Mouse (Mus musculus) left cerebral cortex, postnatal 25 days (tissue): ENCODE results near the gene Dscam. TPM values are rescaled to one million over a fixed set of nuclear protein-coding genes. Genes with fewer than 3 reads are reported as not detected.
A peak's percentile ranks its signal among the peaks of the same experiment; 100 is the strongest.

Experiments used
- DNase-seq, 2 experiments: peaks; one replicate each; pipeline ENCODE4 v3.0.0; 2022; ENCODE audit warnings: low spot score in 2 of 2, mixed read lengths in 1 of 2
- intact Hi-C: fragments of 180-260 bp; cut with DNase I; formaldehyde crosslinking; loops from one replicate; pipeline ENCODE4 v1.15.1; 2025
- total RNA-seq, 2 experiments: library from RNA; stranded (reverse); gene quantifications; 2 replicates each; pipeline ENCODE4 v1.2.3; 2021

The Dscam gene
- total RNA-seq, 2 experiments from 2014 or later = 41.6 to 44.0 TPM

DNA sequence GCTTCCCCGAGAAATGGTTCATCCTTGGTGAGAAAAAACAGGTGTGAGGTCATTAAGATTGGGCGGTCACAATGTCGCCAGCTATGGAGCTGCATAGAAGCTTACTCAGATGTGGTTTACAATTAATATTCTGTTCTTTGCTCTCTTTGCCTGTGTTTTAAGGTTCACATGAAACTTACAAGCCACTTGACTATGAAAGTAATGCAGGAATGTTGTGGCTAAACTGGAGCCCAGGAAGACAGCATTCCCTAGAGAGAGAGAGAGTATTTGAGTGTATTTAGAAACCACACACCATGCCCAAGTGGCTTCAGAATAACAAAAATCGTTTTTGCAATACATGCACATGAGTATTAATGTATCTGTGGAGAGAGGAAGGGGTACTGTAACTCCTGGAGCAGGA, 174.7 kb downstream of the Dscam start:
- DNase-seq = no peak
- intact Hi-C loops = no loop called here

DNA sequence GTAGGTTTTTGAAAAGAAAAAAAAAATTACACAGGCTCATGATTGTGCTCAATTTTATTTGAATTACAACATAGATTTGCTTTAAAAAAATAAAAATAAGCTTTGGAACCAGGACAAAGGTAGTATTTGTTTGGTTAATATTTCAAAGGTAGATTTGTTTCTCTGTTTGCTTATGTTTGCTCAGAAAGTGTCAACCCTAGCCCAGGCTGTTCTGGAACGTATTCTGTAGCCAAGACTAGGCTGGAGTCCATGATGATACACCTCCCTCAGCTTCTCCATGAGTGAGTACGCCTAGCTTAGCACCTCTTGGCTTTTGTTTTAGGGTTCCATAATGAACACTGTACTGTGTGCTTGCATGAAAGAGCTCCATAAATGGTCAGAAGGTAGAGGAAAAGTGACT, 183.2 kb downstream of the Dscam start:
- intact Hi-C loops = no loop called here
- no peak for DNase-seq

DNA sequence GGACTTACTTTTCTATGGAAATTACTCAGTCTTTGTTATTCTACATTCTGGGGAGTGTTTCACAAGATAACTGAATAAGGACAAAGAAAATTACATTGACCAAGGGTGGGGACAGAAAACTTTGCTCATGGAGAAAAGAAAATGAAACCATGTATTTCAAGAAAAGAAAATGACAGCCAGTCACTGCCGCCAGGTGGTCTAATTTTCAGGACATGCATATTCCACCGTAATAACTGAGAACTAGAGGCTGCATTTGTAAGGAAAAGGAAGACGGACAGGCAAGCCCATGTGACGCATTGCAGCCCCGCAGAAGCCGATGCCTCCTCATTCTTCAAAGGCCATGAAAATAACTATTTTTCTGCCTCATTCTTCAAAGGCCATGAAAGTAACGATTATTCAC, 197.3 kb downstream of the Dscam start:
- DNase-seq = no peak
- intact Hi-C loops = no loop called here

DNA sequence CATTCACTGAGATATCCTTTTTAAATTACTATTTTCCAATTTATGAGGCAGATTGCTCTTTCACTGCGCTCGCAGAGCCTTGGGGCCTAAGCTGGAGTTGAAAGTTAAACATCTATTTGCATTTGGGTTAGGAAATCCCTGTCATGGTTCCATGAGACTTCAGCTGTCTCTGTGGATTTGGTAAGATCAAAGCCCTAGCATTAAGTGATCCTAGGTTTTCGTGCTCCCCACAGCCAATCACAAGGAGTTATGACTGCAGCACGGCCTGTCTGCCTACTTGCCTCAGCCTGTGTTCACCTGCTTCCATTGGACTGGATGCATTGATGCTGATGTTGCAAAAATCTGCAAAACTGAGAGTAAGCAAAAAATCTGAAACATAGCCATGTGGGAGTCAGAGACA, 198.8 kb downstream of the Dscam start:
- intact Hi-C loops = no loop called here
- DNase-seq = no peak

DNA sequence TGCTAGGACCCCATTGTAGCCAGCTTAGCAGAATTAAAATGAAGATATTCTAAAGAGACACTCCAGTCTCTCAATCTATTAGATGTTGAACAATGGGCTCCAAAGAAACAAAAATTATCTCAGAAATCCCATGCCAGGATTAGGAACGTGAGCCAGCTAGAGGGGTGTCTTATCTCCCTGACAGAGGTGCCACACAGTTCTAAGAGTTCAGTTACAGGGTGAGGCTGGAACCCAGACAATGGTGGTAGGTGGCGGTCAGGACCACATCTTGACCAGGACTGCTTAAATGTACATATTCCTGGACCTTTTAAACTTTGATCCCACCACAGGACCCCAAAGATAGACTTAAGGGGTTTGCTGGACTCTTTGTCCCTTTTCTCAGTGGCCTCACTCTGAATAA, 200.1 kb downstream of the Dscam start:
- intact Hi-C loops = no loop called here
- DNase-seq = no peak

DNA sequence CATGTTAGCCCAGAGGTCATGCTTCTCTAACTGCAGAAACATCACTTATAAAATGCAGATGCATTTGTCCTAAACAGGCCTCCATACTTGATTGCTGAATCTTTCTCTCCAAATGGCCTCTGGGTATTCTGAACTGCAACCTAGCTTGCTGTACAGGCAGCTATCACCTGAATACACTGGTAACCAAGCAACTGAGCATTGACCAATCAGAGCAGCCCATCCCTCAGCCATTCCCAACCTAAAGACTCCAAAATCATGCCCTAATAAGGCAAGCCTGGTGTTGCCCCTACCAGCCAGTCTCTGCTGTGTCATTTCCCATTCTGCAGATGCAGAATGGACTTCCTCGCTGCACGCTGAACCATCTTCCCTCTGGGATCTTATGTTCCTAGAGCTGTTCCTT, 200.9 kb downstream of the Dscam start:
- intact Hi-C loops = no loop called here
- DNase-seq = peak in 1 of 2 experiments; percentile 9

DNA sequence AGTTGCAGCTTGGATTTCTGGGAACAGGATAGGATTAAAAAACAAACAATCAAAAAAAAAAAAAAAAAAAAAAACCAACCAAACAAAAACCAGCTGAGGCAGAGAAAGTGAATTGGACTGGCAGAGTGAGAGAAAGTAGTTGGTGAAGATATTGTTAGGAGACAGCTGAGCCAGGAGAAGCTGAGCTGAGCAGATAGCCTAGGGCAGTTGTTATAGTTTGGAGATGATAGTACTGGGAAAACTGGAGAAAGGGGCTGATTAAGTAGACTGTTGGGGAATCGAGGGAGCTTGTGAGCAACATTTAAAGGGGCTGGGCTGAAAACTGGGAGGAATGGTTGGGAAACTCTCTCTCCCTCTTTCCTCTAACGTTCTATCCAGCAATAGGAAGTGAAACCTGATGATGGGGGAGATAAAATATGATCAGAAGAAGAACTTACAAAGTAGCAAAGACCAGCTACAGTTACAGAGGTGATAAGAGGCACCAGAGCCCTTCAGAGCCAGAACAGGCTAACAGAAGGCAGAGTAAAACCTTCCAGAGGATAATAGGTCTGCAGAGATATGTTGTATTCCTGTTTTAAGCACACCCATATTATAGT, 201.6 kb downstream of the Dscam start:
- intact Hi-C loops = no loop called here

DNA sequence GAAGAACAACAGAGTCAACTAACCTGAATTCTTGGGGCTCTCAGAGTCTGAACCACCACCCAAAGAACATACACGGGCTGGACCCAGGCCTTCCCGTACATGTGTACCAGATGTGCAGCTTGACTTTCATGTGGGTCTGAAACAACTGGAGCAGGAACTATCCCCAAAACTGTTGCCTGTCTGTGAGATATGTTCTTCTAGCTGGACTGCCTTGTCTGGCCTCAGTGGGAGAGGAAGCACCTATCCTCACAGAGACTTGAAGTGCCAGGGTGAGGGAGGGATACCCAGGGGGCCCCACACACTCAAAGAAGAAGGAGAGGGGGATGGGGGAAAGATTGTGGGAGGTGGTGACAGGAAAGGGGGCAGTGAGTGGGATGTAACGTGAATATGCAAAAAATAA, 210.9 kb downstream of the Dscam start:
- DNase-seq = no peak
- intact Hi-C loops = no loop called here

More for the DNA sequence above, 201.6 kb downstream of the Dscam start:
- no peak for DNase-seq

DNA sequence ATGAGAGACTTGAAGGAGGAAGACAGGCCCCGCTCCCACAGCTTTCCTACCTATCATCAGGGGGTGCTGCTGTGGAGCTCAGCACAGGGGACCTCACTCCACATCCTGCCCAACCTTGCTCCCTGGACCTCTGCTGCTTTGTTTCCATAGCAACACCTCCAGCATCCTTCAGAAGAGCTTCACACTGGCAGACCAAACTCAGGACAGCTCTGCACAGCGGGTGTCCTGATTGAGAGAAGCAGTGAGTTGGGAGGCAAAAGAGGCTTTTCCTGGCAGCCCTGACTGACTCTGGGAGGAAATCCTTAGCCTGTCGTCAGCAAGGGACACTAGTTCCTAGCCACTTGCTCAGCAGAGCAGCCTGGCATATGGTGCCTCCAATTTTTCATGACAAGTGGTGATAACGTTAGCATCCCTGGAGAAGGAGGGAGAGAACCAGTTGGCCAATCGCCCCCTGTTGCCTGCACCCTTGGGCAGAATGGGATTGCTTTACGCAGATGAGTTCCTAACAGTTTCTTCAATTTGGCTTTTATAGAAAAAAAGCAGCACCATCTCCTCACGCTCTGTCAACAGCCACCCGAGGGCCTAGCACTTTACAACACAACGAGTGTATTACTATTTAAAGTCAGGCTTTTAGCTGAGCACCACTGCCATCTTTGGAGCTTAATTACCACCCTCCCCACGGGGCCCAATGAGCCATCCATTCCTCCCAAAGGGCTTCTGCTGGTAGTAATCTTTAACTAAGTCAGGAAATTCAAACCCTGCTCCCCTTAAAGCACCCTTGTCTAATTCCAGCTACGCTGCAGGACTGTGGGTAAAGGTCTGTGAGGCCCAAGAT, 224.9 kb downstream of the Dscam start:
- DNase-seq = peak in 1 of 2 experiments; percentile 19
- intact Hi-C loops = no loop called here

DNA sequence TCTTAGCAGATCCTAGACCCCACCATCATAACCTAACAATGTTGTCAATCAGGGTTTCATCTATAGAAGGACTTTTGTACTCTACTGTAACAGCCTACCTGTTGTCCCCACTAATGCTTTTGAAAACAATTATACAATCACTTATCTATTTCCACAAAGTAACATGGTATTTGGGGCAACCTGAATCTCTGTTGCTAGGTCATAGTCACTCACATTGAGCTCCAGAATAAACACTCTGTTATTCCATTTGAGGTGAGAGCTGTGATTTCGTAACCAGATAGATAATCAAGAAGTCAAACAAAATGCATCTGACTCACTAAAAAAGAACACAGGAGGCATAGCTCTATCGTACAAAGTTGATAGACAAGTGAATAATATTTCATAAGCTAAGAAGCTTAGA, 226.9 kb downstream of the Dscam start:
- DNase-seq = no peak
- intact Hi-C loops = no loop called here

DNA sequence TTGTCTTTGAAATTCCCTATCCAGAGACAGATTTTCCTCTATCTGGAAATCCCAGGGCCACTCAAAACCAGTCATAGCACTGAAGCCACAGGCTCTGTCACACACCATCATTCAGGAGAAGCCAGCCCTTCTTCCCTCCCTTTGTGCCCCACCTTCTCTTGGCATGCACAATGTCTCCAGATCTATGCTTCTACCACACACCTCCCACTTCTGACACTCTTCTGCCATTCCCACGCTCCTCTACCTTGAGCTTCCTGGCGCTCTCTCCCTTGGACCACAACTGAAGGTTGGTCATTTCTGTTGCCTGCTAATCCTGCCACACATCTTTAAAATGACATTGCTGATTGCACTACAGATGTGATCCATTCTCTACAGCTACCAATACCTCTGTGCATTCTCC, 235.8 kb downstream of the Dscam start:
- DNase-seq = no peak
- intact Hi-C loops = no loop called here

DNA sequence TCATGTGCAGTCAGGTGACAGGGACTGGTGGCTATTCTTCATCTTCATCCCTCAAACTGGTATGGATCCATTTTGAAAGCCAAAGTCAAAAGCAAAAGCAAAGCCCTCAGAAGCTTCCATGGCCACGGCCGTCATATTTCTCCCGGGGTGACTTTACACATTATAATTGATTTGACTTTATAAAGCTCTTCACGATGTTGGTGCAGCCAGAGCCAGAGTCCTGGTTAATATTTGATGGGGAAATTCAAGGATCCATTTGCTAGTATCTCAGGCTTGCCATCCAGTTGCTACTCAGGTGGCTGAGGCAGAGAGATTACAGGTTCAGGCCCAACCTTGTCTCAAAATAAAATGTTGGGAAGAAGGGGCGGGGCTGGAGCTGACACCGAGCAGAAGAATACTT, 238.3 kb downstream of the Dscam start:
- intact Hi-C loops = no loop called here
- no peak for DNase-seq

DNA sequence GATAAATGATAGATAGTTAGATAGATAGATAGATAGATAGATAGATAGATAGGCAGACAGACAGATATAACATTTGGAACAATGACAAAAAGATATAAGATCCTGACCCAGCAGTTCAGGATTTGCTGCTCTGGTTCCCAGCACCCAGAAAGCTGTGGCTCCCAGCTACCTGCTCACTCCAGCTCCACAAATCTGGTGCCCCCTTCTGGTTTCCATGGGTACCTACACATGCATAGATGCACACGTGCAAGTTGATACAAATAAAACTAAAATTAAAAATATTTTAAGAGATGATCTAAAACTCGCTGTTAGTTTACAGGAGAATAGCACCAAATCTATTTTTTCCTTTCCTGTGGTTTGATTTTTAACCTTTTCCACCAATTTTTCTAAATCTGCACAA, 238.8 kb downstream of the Dscam start:
- DNase-seq = no peak
- intact Hi-C loops = no loop called here

DNA sequence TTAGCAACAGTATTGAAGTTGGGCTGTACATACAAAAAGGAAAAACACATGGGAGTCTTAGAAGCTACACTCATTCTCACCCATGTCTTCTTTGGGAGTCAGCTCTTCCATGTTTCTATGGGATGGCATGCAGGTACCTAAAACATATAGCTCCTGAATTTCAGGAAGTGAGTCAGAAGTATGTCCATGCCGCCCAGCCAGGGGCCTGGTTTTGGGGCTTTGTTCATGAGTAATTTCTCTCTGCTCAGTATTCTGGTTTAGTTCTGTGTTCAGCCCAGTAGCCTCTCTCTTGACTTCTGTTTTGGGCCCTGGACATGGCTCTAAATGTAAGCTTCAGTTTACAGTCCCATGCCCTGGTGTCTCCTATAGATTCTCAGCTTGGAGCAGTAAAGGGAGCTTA, 242.5 kb downstream of the Dscam start:
- intact Hi-C loops = no loop called here
- DNase-seq = no peak

DNA sequence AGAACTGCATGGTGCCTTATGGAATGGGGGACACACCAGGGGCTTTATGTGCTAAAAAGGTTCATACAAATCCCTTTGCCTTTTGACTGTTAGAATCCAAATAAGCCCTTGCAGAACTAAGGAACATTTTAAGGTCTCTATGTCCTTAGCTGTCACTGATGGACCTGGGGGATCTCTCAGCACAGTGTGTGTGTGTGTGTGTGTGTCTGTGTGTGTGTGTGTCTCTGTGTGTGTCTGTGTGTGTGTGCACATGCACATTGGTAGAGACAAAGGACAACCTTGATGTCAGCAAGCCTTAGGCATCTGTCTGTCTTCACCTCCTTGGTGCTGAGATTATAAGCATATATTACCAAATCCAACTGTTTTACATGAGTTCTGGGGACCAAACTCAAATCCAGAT, 243.1 kb downstream of the Dscam start:
- DNase-seq = no peak
- intact Hi-C loops = no loop called here

DNA sequence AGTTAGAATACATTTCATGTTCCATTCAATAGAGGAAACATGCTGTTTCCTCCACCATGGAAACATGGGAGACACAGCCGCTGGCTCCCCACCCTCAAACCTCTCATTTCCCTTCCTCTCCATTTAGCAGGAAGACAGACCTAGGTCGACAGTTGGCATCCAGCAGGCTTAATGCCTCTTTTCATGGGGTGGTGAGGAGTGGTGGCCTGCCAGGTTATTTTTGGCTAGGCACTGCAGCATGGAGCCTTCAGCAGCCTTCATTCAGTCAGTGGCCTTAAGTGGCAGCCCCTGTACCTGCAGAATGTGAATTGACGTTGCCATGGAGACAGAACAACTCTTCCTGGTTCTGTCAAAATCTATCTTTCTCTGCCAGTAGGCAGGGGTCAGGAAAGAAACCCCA, 243.6 kb downstream of the Dscam start:
- no peak for DNase-seq
- intact Hi-C loops = no loop called here

DNA sequence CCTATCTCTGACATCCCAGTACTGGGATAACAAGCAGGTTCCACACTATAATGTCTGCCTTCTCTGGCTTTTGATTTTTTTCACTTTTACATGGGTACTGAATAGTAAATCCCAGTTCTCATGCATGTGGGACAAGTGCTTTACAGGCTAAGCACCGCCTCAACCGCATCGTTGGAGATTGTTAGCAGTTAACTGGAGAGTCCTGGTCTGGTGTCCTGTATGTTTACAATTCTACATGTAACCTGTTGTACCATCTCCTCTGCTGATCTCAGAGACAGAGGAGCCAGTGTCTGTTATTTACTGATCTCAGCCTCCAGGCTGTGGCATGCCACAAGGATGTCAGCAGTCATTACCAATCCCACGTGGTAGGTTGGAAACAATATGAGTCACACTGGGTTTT, 246.6 kb downstream of the Dscam start:
- intact Hi-C loops = no loop called here

DNA sequence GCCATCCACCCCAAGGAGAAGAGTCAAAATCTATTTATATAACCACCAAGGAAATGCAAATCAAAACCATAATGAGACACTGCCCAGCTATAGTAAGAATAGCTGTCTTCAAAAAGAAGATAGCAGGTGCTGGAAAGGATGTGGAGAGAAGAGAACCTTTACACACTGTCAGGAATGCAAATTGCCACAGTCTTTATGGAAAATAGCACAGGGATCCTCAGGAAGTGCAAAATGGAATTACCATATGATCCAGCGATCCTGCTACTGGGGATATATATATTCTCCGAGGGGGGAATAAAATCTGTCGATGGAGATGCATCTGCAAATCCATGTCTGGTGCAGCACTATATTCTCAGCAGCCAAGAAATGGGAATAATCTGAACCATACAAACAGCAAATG, 256.1 kb downstream of the Dscam start:
- DNase-seq = peak in 1 of 2 experiments; percentile 78
- intact Hi-C loops = loop anchor here (5.0 kb wide), 2 partner anchors 88 to 253 kb away; no protein-coding TSS in a partner anchor

More for the DNA sequence above, 246.6 kb downstream of the Dscam start:
- DNase-seq = no peak

DNA sequence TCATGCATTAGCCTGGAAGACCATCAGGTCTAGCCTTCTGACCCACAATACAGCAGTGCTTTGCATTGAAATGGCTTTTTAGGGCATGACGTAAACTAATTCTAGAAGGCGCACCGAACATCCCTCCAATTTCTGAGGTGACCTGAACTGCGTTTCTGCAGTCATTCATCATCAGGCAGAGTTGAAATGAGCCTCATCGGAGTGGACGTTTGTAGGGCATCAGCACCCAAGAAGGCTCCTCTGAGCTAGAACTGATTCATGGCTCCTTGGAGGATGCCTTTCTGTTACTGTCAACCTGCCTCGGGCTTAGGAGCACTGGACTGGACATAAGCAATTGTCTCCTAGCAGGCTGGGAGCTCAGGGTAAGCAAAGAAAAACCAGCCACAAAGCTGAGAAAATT, 257.7 kb downstream of the Dscam start:
- intact Hi-C loops = loop anchor here (5.0 kb wide), 2 partner anchors 89 to 254 kb away; no protein-coding TSS in a partner anchor
- DNase-seq = no peak

DNA sequence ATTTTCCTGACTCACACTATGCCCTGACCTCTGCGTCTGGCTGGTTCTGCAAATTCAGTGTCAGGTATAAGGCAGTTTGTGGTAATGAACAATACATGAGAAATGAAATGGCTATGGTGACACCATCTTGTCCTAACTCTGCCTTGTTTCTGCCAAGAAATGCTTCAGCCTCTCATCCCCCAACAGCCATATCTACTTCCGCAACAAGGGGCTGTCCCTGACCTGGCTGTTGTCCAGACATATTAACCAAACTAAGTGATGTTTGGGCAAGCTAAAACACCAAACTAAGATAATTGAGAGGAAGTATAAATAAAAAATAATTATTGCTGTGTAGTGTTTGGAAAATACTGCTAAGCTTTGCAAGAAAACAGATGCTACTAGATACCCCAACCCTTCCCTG, 258.4 kb downstream of the Dscam start:
- intact Hi-C loops = loop anchor here (5.0 kb wide), 2 partner anchors 90 to 255 kb away; no protein-coding TSS in a partner anchor

More for the DNA sequence above, 258.4 kb downstream of the Dscam start:
- DNase-seq = no peak
